Mouse (Mus musculus): ENCODE data around the gene Gns. TPM values are rescaled to one million over a fixed set of nuclear protein-coding genes. Genes with fewer than 3 reads are reported as not detected.

Gene Gns
- polyA plus RNA-seq, 1 experiment from 2014 or later: 40.3 TPM

DNA sequence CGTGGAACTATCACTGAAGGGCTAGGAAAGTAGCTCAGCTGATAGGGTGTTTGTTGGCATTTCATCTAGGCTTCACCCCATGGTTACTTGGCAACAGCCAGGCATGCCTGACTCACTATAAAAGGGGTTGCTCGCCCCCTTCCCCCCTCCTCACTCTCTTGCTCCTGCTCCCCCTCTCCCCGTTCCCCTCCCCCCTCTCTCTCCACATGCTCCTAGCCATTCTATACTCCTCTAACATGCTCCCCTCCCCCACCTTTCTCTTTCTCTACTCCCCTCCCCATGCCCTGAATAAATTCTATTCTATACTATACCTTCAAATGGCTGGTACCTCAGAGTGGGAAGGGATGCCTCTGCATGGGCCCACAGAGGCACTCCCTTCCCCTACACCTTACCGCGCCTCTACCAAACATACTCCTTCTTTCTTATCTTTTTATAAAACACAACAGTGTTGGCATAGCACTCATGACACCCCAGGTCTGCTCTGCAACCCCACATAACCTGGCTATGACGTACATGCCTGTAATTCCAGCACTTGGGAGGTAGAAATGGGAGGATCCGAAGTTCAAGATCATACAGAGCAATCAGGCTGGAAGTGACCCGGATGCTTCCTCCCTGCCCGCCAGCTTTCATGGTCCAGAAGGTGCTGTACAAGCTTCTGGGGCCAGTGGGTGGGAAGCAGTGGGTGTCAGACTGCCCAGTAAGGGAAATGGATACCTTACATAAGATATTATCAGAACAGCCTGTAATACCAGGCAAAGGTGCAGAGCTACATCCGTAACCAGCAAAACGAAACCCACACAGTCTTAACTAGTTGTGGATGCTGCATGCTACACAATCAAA lies 23.9 kb upstream of the Gns start:
- Histone ChIP-seq H3K27ac (ENCODE audit: poor library complexity, severe bottlenecking) (no peak overlapping the region), H3K27me3 (replicated peaks) (no peaks in the 10 kb centered on the region), H3K9ac (no peak overlapping the region), H3K4me2 (no peak overlapping the region), H3K36me3 (no peaks in the 10 kb centered on the region), H3K4me1 (replicated peaks) (peaks cover 8% of the 10 kb centered on the region), H3K9me3 (replicated peaks) (no peaks in the 10 kb centered on the region), H3K4me3 (no peak overlapping the region)
- 66% methylated on average over 11 of the region's 11 CpGs for WGBS
- peak; percentile 9; the same call in 1 of the 2 replicates for ATAC-seq (ENCODE audit: insufficient number of reproducible peaks, low FRiP score)

DNA sequence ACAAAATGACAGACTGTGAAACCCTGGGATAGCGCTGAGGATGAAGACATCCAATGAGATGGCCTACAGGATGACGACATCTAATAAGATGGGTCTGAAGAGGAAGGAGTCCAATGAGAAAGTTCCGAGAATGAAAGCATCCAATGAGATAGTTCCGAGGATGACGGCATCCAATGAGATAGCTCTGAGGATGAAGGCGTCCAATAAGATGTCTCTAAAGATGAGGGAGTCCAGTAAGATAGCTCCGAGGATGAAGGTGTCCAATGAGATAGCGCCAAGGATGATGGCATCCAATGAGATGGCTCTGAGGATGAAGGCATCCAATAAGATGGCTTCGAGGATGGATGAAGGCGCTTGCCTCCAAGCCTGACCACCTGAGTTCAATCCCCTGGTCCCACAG lies 22.6 kb upstream of the Gns start:
- H3K4me3 ChIP-seq: no peak overlapping the region
- 91% methylated on average over 10 of the region's 10 CpGs for WGBS
- H3K4me2 ChIP-seq: no peak overlapping the region
- no peak for ATAC-seq (ENCODE audit: insufficient number of reproducible peaks, low FRiP score)
- peaks cover 8% of the 10 kb centered on the region for H3K4me1 ChIP-seq (replicated peaks)
- no peaks in the 10 kb centered on the region for H3K9me3 ChIP-seq (replicated peaks)
- H3K36me3 ChIP-seq: no peaks in the 10 kb centered on the region
- no peak overlapping the region for H3K27ac ChIP-seq (ENCODE audit: poor library complexity, severe bottlenecking)
- H3K27me3 ChIP-seq (replicated peaks): peaks cover 5% of the 10 kb centered on the region; the same call in 1 of the 2 replicates
- H3K9ac ChIP-seq: no peak overlapping the region

DNA sequence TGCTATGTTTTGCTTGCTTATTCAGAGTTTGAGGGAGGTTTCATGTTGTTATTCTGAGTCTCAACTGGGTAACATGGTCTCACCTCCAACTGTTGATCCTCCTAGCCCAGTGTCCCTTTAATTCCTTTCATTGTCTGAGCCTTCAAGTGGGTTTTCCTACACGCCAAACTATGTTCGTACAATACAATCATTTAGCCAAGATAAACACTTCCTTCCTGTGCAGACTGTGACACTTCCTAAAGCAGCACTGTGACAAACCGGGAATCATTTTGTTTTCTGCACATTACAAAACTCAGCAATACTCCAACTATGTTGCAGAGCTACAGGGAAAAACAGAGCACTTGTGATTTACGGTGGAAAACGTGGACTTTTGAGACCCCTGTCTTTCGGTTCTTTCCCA lies 21.0 kb upstream of the Gns start:
- no peaks in the 10 kb centered on the region for H3K9me3 ChIP-seq (replicated peaks)
- H3K36me3 ChIP-seq: no peaks in the 10 kb centered on the region
- H3K27ac ChIP-seq (ENCODE audit: poor library complexity, severe bottlenecking): no peak overlapping the region
- no peak overlapping the region for H3K9ac ChIP-seq
- ATAC-seq (ENCODE audit: insufficient number of reproducible peaks, low FRiP score): no peak
- peaks cover 5% of the 10 kb centered on the region; the same call in 1 of the 2 replicates for H3K27me3 ChIP-seq (replicated peaks)
- no peak overlapping the region for H3K4me3 ChIP-seq
- peaks cover 9% of the 10 kb centered on the region for H3K4me1 ChIP-seq (replicated peaks)
- H3K4me2 ChIP-seq: 0 out of 2 replicates have a peak overlapping the region, but pooled peaks have one; percentile 7
- 52% methylated on average over 6 of the region's 6 CpGs for WGBS

DNA sequence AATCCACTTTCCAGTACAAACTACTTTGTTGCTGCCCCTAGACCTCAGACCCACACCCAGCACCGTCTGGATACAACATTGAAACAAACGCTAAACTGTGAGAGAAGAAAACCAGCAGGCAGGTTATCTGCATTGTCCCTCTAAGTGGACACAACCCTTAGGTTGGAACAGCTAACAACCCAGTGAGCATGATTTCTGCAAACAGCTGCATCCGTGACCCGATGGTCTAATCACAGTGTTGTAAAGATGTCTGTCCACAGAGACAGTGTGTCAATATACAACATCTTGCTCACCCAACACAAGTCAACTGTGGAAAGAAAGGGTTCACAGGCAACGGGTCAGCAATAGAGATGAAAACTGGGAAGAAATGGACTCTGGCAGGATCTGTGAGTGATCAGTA lies 15.6 kb upstream of the Gns start:
- ATAC-seq (ENCODE audit: insufficient number of reproducible peaks, low FRiP score): no peak
- Histone ChIP-seq H3K27ac (ENCODE audit: poor library complexity, severe bottlenecking) (peak overlapping the region; percentile 25), H3K36me3 (no peaks in the 10 kb centered on the region), H3K9ac (no peak overlapping the region), H3K27me3 (replicated peaks) (peaks cover 10% of the 10 kb centered on the region; the same call in 1 of the 2 replicates), H3K4me1 (replicated peaks) (peaks cover 18% of the 10 kb centered on the region), H3K4me3 (0 out of 2 replicates have a peak overlapping the region, but pooled peaks have one; percentile 9), H3K4me2 (peak overlapping the region; percentile 46), H3K9me3 (replicated peaks) (no peaks in the 10 kb centered on the region; the same call in 1 of the 2 replicates)
- WGBS: 23% methylated on average over 5 of the region's 5 CpGs

DNA sequence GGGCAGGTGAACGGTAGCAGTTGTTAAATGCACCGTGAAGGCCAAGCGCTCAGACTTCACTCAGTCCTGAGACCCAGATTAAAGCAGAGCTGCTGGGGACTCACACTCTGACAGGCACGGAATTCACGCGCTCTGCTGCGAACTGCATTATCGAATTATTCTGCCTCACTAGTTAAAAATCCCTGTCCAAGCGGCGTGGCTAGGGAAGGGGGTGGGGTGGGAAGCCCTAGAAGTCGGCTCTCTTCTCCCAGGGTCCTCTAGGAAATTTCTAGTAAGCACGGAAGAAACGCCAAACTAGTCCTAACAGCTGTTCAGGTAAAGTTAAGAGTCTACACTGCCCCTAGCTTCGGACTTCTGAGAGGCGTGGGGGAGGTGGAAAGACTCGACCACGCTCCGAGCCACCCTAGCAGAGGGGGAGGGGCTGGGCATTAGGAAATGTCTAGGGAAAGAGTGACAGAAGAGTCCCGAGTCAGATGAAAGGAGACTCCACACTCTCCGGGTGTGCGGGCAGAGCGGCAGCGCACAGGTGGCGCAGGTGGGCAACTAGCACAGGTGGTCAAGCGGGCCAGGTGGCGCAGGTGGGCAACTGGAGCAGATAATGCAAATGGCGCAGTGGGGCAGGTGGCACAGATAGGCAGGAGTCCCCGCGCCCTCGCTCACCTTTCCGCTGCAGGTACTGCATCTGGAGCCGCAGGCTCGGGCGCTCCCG lies 14.4 kb upstream of the Gns start:
- Histone ChIP-seq H3K9ac (peak overlapping the region; percentile 54), H3K9me3 (replicated peaks) (peaks cover 4% of the 10 kb centered on the region; the same call in 1 of the 2 replicates), H3K4me1 (replicated peaks) (peaks cover 18% of the 10 kb centered on the region), H3K27me3 (replicated peaks) (peaks cover 10% of the 10 kb centered on the region; the same call in 1 of the 2 replicates), H3K36me3 (no peaks in the 10 kb centered on the region), H3K4me2 (peak overlapping the region; percentile 99), H3K4me3 (peak overlapping the region; percentile 63), H3K27ac (ENCODE audit: poor library complexity, severe bottlenecking) (no peak overlapping the region)
- WGBS: 1% methylated on average over 35 of the region's 35 CpGs
- peak; percentile 53; the same call in 1 of the 2 replicates for ATAC-seq (ENCODE audit: insufficient number of reproducible peaks, low FRiP score)

DNA sequence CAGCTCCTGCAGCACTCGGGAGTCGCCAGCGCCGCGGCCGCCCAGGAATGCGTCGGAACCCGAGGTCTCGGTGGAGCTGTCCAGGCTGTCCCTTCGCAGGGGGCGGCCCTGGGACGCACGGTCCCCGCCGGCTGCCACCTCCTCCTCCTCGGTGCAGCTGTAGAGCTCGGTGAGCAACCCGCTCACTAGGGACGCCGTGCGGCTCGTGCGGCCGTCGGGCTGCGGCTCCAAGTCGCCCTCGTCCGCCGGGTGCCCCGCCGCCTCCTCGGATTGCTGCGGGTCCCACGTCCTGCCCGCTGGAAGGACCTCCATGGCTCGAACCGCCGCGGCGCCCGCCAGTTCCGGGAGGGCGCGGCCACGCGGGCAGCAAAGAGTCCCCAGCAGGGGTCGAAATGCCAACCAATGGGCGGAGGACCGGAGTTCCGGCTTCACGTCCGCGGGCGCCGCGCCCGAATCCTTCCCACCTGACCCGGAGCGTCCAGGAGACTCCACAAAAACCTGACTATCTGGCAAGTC lies 13.8 kb upstream of the Gns start, which contains the start of gene Tbc1d30:
TSS of gene Tbc1d30 (minus strand) at position 213 of the 516 bp plus-strand sequence.
- ATAC-seq (ENCODE audit: insufficient number of reproducible peaks, low FRiP score): peak; percentile 63
- H3K36me3 ChIP-seq: no peaks in the 10 kb centered on the region
- peak within 1 kb of the TSS; percentile 54 for H3K9ac ChIP-seq
- no peak within 1 kb of the TSS for H3K27ac ChIP-seq (ENCODE audit: poor library complexity, severe bottlenecking)
- peaks cover 10% of the 10 kb centered on the region; the same call in 1 of the 2 replicates for H3K27me3 ChIP-seq (replicated peaks)
- peak within 1 kb of the TSS; percentile 99 for H3K4me2 ChIP-seq
- H3K4me3 ChIP-seq: peak within 1 kb of the TSS; percentile 63
- under 1% methylated on average over 60 of the region's 61 CpGs for WGBS
- peaks cover 4% of the 10 kb centered on the region; the same call in 1 of the 2 replicates for H3K9me3 ChIP-seq (replicated peaks)
- H3K4me1 ChIP-seq (replicated peaks): peaks cover 18% of the 10 kb centered on the region

DNA sequence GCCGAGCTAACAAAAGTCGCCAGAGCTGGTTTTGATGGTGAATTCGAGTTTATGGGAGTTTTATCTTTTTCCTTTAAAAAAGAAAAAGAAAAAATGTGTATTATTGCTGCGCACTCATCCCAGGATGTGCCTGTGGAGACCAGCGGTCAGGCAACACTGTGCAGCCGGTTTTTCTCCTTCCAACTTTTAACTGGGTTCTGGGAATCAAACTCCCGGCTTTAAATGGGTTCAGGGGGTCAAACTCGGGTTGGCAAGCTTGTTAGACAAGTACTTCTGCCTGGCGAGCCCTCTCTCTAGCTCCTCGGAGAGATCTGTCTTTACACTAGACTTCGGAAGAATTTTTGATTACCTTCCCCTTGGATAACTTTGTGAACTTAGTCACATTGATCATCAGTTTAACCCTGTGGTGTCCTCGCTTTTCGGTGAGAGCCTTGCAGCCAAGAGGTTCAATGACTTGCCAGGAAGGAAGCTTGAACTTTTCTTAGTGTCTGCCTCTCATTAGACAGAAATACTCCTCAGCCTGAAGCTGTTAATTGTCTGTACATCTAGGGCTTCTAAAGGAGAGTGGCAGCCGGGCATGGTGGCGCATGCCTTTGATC lies 13.1 kb upstream of the Gns start:
- Histone ChIP-seq H3K9ac (peak overlapping the region; percentile 14; the same call in 1 of the 2 replicates), H3K27ac (ENCODE audit: poor library complexity, severe bottlenecking) (no peak overlapping the region), H3K4me1 (replicated peaks) (peaks cover 18% of the 10 kb centered on the region), H3K9me3 (replicated peaks) (peaks cover 4% of the 10 kb centered on the region; the same call in 1 of the 2 replicates), H3K4me3 (peak overlapping the region; percentile 63), H3K27me3 (replicated peaks) (peaks cover 10% of the 10 kb centered on the region; the same call in 1 of the 2 replicates), H3K36me3 (no peaks in the 10 kb centered on the region), H3K4me2 (peak overlapping the region; percentile 99)
- ATAC-seq (ENCODE audit: insufficient number of reproducible peaks, low FRiP score): no peak
- 36% methylated on average over 15 of the region's 15 CpGs for WGBS

DNA sequence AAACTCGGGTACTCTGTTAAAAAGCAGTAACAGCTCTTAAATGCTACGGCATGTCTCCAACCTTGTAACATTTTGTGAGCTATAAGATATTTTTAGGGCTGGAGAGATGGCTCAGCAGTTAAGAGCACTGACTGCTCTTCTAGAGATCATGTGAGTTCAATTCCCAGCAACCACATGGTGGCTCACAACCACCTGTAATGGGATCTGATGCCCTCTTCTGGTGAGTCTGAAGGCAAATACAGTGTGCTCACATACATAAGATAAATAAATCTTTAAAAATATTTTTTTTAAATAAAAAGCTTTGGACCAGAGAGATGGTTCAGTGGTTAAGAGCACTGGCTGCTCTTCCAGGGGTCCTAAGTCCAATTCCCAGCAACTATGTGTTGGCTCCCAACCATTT lies 4.5 kb upstream of the Gns start:
- no peak overlapping the region for H3K4me3 ChIP-seq
- no peak overlapping the region for H3K4me2 ChIP-seq
- no peaks in the 10 kb centered on the region for H3K9me3 ChIP-seq (replicated peaks)
- no peaks in the 10 kb centered on the region for H3K27me3 ChIP-seq (replicated peaks)
- peaks cover 5% of the 10 kb centered on the region for H3K4me1 ChIP-seq (replicated peaks)
- no peak overlapping the region for H3K9ac ChIP-seq
- H3K36me3 ChIP-seq: no peaks in the 10 kb centered on the region
- WGBS: 78% methylated on average over 2 of the region's 2 CpGs
- H3K27ac ChIP-seq (ENCODE audit: poor library complexity, severe bottlenecking): no peak overlapping the region
- ATAC-seq (ENCODE audit: insufficient number of reproducible peaks, low FRiP score): no peak

DNA sequence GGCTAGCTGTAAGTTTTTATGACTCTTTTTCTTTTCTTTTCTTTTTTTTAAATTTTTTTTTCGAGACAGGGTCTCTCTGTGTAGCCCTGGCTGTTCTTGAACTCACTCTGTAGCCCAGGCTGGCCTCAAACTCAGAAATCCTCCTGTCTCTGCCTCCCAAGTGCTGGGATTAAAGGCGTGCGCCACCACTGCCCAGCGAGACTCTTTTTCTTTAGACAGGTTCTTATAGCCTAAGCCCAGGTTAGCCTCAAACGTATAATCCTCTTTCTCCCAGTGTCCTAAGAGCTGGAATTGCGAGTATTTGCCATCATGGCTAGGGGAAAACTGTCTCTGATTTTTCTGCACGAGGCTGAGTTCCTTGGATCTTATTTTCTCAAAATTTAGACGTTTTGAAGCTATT lies 1.7 kb upstream of the Gns start:
- H3K27me3 ChIP-seq (replicated peaks): no peaks in the 10 kb centered on the region
- WGBS: 78% methylated on average over 8 of the region's 8 CpGs
- peaks cover 19% of the 10 kb centered on the region for H3K4me1 ChIP-seq (replicated peaks)
- H3K36me3 ChIP-seq: peaks cover 3% of the 10 kb centered on the region; the same call in 1 of the 2 replicates
- no peak overlapping the region for H3K9ac ChIP-seq
- no peak overlapping the region for H3K4me3 ChIP-seq
- H3K27ac ChIP-seq (ENCODE audit: poor library complexity, severe bottlenecking): no peak overlapping the region
- H3K4me2 ChIP-seq: no peak overlapping the region
- no peak for ATAC-seq (ENCODE audit: insufficient number of reproducible peaks, low FRiP score)
- no peaks in the 10 kb centered on the region for H3K9me3 ChIP-seq (replicated peaks)

DNA sequence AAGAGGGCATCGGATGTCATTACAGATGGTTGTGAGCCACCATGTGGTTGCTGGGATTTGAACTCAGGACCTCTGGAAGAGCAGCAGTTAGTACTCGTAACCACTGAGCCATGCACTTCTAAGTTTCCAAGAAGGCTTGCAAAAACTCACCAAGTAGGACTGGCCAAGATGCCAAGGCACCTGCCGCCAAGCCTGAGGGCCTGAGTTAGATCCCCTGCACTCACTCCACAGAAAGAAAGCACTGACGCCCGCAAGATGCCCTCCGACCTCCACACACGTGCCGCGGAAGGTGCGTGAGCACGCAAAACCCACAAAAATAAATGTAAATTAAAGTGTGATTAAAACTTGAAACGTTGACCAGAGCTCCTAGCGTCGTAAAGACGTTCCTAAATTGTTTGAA lies 584 bp upstream of the Gns start:
- Histone ChIP-seq H3K36me3 (peaks cover 3% of the 10 kb centered on the region; the same call in 1 of the 2 replicates), H3K9me3 (replicated peaks) (no peaks in the 10 kb centered on the region), H3K4me2 (peak overlapping the region; percentile 94), H3K27me3 (replicated peaks) (no peaks in the 10 kb centered on the region), H3K4me3 (peak overlapping the region; percentile 82), H3K9ac (peak overlapping the region; percentile 84; the same call in 1 of the 2 replicates), H3K4me1 (replicated peaks) (peaks cover 19% of the 10 kb centered on the region), H3K27ac (ENCODE audit: poor library complexity, severe bottlenecking) (no peak overlapping the region)
- no peak for ATAC-seq (ENCODE audit: insufficient number of reproducible peaks, low FRiP score)
- 28% methylated on average over 15 of the region's 15 CpGs for WGBS

Data from heart, embryonic 12.5 days (tissue).